Mouse (Mus musculus): ENCODE data around the gene Fbxo27. TPM values are rescaled to one million over a fixed set of nuclear protein-coding genes. Genes with fewer than 3 reads are reported as not detected.

Fbxo27 gene
- total and polyA plus RNA-seq, 3 experiments: not detected

DNA sequence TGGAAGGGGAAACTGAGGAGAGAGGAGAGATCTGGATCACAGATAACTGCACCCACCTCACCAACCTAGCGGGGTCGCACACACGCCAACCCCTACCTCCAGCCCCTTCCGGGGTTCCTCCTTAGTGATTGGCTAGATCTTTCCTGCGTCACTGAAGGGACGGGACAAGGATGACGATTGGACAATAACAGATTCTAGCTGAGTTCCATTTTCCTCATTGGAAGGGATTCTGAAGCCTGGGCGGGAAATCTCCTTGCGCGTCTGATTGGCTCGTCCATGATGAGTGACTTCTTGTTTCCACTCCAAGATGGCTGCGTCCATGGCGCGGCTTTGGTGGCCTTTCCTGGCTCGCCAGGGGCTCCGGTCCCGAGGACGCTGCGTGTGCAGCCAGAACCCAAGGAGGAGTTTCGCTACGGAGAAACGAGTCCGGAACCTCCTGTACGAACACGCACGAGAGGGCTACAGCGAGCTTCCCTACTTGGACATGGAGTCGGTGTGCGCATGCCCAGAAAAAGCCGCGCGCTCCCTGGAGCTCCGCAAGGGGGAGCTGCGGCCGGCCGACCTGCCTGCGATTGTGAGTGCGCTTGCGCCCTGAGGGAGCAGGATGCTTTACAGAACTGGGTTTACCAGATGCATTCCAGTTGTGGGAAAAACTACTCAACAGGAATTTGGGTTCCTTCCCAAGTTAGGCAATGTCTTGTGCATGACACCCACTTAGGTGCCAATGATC is 49.2 kb downstream of the Fbxo27 start, which contains the start of the genes Mrps12 and Sars2:
Gene Mrps12, minus strand, starts transcription at position 112 of the 730 bp plus-strand sequence.
Gene Sars2, plus strand, starts transcription at position 284 of the 730 bp plus-strand sequence.
- H3K9me3 ChIP-seq (replicated peaks; ENCODE audit: insufficient read depth, low read length): no peaks in the 10 kb centered on the region
- H3K27ac ChIP-seq (ENCODE audit: control insufficient read depth, low read depth, low read length): peak within 1 kb of the TSS; percentile 82
- H3K79me2 ChIP-seq (ENCODE audit: control insufficient read depth, insufficient read depth, low read length, poor library complexity): peaks cover 5% of the 10 kb centered on the region; the same call in 1 of the 2 replicates
- peaks cover 0 to 4% of the 10 kb centered on the region in 2 experiments; a peak in 1 of 4 replicates for H3K4me1 ChIP-seq (ENCODE audit: control insufficient read depth in 1 of 2, insufficient read depth in 2 of 2, low read length in 2 of 2)
- peak within 1 kb of the TSS; percentile 69 to 86 for H3K4me3 ChIP-seq (ENCODE audit: control insufficient read depth in 1 of 2, insufficient read depth in 1 of 2, low read depth in 2 of 2, low read length in 2 of 2)
- peak; percentile 99 for DNase-seq (ENCODE audit: low read depth, low spot score)
- no peaks in the 10 kb centered on the region for H3K36me3 ChIP-seq (ENCODE audit: control insufficient read depth in 1 of 2, insufficient read depth in 2 of 2, low read length in 2 of 2)
- H3K27me3 ChIP-seq (ENCODE audit: control insufficient read depth in 1 of 2, insufficient read depth in 2 of 2, low read length in 2 of 2): no peaks in the 10 kb centered on the region
- H3K9ac ChIP-seq (ENCODE audit: control insufficient read depth, low read depth, low read length, poor library complexity, severe bottlenecking): peak within 1 kb of the TSS; percentile 89
- TF ChIP-seq RCOR1 (IDR thresholded peaks at IDR 0.05; ENCODE audit: low read depth, low read length) (no peak), USF2 (IDR thresholded peaks at IDR 0.05; ENCODE audit: borderline replicate concordance in 1 of 2, insufficient read depth in 1 of 2, low read depth in 1 of 2, low read length in 2 of 2) (no peak), ZNF384 (IDR thresholded peaks at IDR 0.05; ENCODE audit: low read depth, low read length) (no peak), MEF2A (IDR thresholded peaks at IDR 0.05; ENCODE audit: extremely low read depth, insufficient replicate concordance, low read depth, low read length, poor library complexity, severe bottlenecking) (no peak), EP300 (IDR thresholded peaks at IDR 0.05; ENCODE audit: low read depth in 1 of 2, low read length in 2 of 2) (no peak), GABPA (IDR thresholded peaks at IDR 0.05; ENCODE audit: low read depth, low read length) (no peak), ZC3H11A (IDR thresholded peaks at IDR 0.05; ENCODE audit: low read depth, low read length) (no peak), MYC (IDR thresholded peaks at IDR 0.05; ENCODE audit: low read depth, low read length) (peak; percentile 73; the same call in 1 of the 2 replicates), SIN3A (IDR thresholded peaks at IDR 0.05; ENCODE audit: low read length) (peak; percentile 57; the same call in 1 of the 2 replicates), ZMIZ1 (IDR thresholded peaks at IDR 0.05; ENCODE audit: low read depth, low read length) (0 out of 2 replicates have a peak, but pooled peaks have one; percentile 74), ETS1 (IDR thresholded peaks at IDR 0.05; ENCODE audit: low read depth, low read length) (no peak), MYB (IDR thresholded peaks at IDR 0.05; ENCODE audit: low read depth, low read length) (no peak), MAZ (IDR thresholded peaks at IDR 0.05; ENCODE audit: low read depth, low read length) (no peak), UBTF (IDR thresholded peaks at IDR 0.05; ENCODE audit: borderline replicate concordance, insufficient read depth, low read depth, low read length) (no peak), MXI1 (IDR thresholded peaks at IDR 0.05; ENCODE audit: low read depth, low read length) (no peak; the same call in none of the 2 replicates), TAL1 (IDR thresholded peaks at IDR 0.05; ENCODE audit: low read length) (no peak), JUND (IDR thresholded peaks at IDR 0.05; ENCODE audit: low read depth, low read length) (no peak), E2F4 (IDR thresholded peaks at IDR 0.05; ENCODE audit: borderline replicate concordance, low read depth, low read length) (peak; percentile 95), SMC3 (IDR thresholded peaks at IDR 0.05; ENCODE audit: low read depth, low read length) (peak; percentile 59), TBP (IDR thresholded peaks at IDR 0.05; ENCODE audit: low read depth, low read length) (peak; percentile 74), TCF12 (IDR thresholded peaks at IDR 0.05; ENCODE audit: low read depth, low read length) (no peak), MAFK (IDR thresholded peaks at IDR 0.05; ENCODE audit: borderline replicate concordance, low read depth, low read length) (no peak), MAX (IDR thresholded peaks at IDR 0.05; ENCODE audit: low read length) (0 out of 2 replicates have a peak, but pooled peaks have one; percentile 15), RAD21 (IDR thresholded peaks at IDR 0.05; ENCODE audit: low read depth, low read length) (peak; percentile 23), POLR2AphosphoS5 (IDR thresholded peaks at IDR 0.05; ENCODE audit: borderline replicate concordance, low read depth, low read length) (no peak), POLR2A (IDR thresholded peaks at IDR 0.05; ENCODE audit: control insufficient read depth in 1 of 2, insufficient read depth in 1 of 2, low read depth in 1 of 2, low read length in 2 of 2, poor library complexity in 1 of 2) (peak; percentile 73 to 96), NRF1 (IDR thresholded peaks at IDR 0.05; ENCODE audit: insufficient read depth, low read depth, low read length, poor library complexity, severe bottlenecking) (peak; percentile 83), CHD2 (IDR thresholded peaks at IDR 0.05; ENCODE audit: low read length) (peak; percentile 67; the same call in 1 of the 2 replicates), GATA1 (IDR thresholded peaks at IDR 0.05; ENCODE audit: low read depth, low read length) (peak; percentile 89), CHD1 (IDR thresholded peaks at IDR 0.05; ENCODE audit: low read depth, low read length) (no peak), ZKSCAN1 (IDR thresholded peaks at IDR 0.05; ENCODE audit: low read depth, low read length) (no peak), HCFC1 (IDR thresholded peaks at IDR 0.05; ENCODE audit: low read depth, low read length) (peak; percentile 82), KAT2A (conservative IDR thresholded peaks at IDR 0.05; ENCODE audit: low read depth, low read length) (no peak; the same call in 1 of the 2 replicates), USF1 (IDR thresholded peaks at IDR 0.05; ENCODE audit: low read depth, low read length) (no peak), ELF1 (IDR thresholded peaks at IDR 0.05; ENCODE audit: low read depth, low read length) (peak; percentile 92), POLR2AphosphoS2 (IDR thresholded peaks at IDR 0.05; ENCODE audit: low read length) (peak; percentile 81)

All from MEL (cell line).